Mouse (Mus musculus): ENCODE measurements around the gene Msi2. TPM values are rescaled to one million over a fixed set of nuclear protein-coding genes. Genes with fewer than 3 reads are reported as not detected.

Gene Msi2
- polyA plus RNA-seq, 1 experiment from 2014 or later: 10.0 TPM

GRCm38 (mm10) chr11:88607725-88608383 is 110.5 kb downstream of the Msi2 start:
- H3K27ac ChIP-seq (ENCODE audit: low read length): no peak overlapping the region
- no peak overlapping the region for H3K9ac ChIP-seq (ENCODE audit: low read depth, low read length)
- no peaks in the 10 kb centered on the region for H3K36me3 ChIP-seq (ENCODE audit: control insufficient read depth, insufficient read depth, low read length)
- no peak for ATAC-seq
- no peaks in the 10 kb centered on the region for H3K9me3 ChIP-seq (ENCODE audit: control insufficient read depth, low read length)
- WGBS: 82% methylated on average over 12 of the region's 12 CpGs
- no peak overlapping the region for H3K4me2 ChIP-seq (ENCODE audit: low read depth, low read length)
- no peaks in the 10 kb centered on the region for H3K27me3 ChIP-seq (replicated peaks; ENCODE audit: control insufficient read depth, insufficient read depth, low read length)
- H3K4me1 ChIP-seq (ENCODE audit: control insufficient read depth, insufficient read depth, low read length): peaks cover 10% of the 10 kb centered on the region
- H3K4me3 ChIP-seq (ENCODE audit: low read length): no peak overlapping the region

GRCm38 (mm10) chr11:88605771-88606170 is 112.5 kb downstream of the Msi2 start:
- no peak overlapping the region for H3K9ac ChIP-seq (ENCODE audit: low read depth, low read length)
- no peak overlapping the region for H3K4me2 ChIP-seq (ENCODE audit: low read depth, low read length)
- H3K4me3 ChIP-seq (ENCODE audit: low read length): no peak overlapping the region
- ATAC-seq: no peak
- 79% methylated on average over 6 of the region's 6 CpGs for WGBS
- H3K27me3 ChIP-seq (replicated peaks; ENCODE audit: control insufficient read depth, insufficient read depth, low read length): no peaks in the 10 kb centered on the region
- H3K9me3 ChIP-seq (ENCODE audit: control insufficient read depth, low read length): no peaks in the 10 kb centered on the region
- peaks cover 12% of the 10 kb centered on the region for H3K4me1 ChIP-seq (ENCODE audit: control insufficient read depth, insufficient read depth, low read length)
- no peak overlapping the region for H3K27ac ChIP-seq (ENCODE audit: low read length)
- no peaks in the 10 kb centered on the region for H3K36me3 ChIP-seq (ENCODE audit: control insufficient read depth, insufficient read depth, low read length)

GRCm38 (mm10) chr11:88605098-88605525 is 113.2 kb downstream of the Msi2 start:
- Histone ChIP-seq H3K27ac (ENCODE audit: low read length) (no peak overlapping the region), H3K4me2 (ENCODE audit: low read depth, low read length) (no peak overlapping the region), H3K9me3 (ENCODE audit: control insufficient read depth, low read length) (no peaks in the 10 kb centered on the region), H3K27me3 (replicated peaks; ENCODE audit: control insufficient read depth, insufficient read depth, low read length) (no peaks in the 10 kb centered on the region), H3K36me3 (ENCODE audit: control insufficient read depth, insufficient read depth, low read length) (no peaks in the 10 kb centered on the region), H3K9ac (ENCODE audit: low read depth, low read length) (no peak overlapping the region), H3K4me3 (ENCODE audit: low read length) (no peak overlapping the region), H3K4me1 (ENCODE audit: control insufficient read depth, insufficient read depth, low read length) (peaks cover 16% of the 10 kb centered on the region)
- 57% methylated on average over 12 of the region's 12 CpGs for WGBS
- no peak for ATAC-seq

- 71% methylated on average over 2 of the region's 2 CpGs for WGBS
- Histone ChIP-seq H3K27ac (ENCODE audit: low read length) (no peak overlapping the region), H3K36me3 (ENCODE audit: control insufficient read depth, insufficient read depth, low read length) (no peaks in the 10 kb centered on the region), H3K9me3 (ENCODE audit: control insufficient read depth, low read length) (no peaks in the 10 kb centered on the region), H3K27me3 (replicated peaks; ENCODE audit: control insufficient read depth, insufficient read depth, low read length) (no peaks in the 10 kb centered on the region), H3K9ac (ENCODE audit: low read depth, low read length) (no peak overlapping the region), H3K4me1 (ENCODE audit: control insufficient read depth, insufficient read depth, low read length) (peaks cover 19% of the 10 kb centered on the region), H3K4me2 (ENCODE audit: low read depth, low read length) (no peak overlapping the region), H3K4me3 (ENCODE audit: low read length) (no peak overlapping the region)
- no peak for ATAC-seq
Observed at GRCm38 (mm10) chr11:88604635-88605034, 113.7 kb downstream of the Msi2 start.

- Histone ChIP-seq H3K4me3 (ENCODE audit: low read length) (no peak overlapping the region), H3K4me1 (ENCODE audit: control insufficient read depth, insufficient read depth, low read length) (peaks cover 23% of the 10 kb centered on the region), H3K9ac (ENCODE audit: low read depth, low read length) (no peak overlapping the region), H3K27me3 (replicated peaks; ENCODE audit: control insufficient read depth, insufficient read depth, low read length) (no peaks in the 10 kb centered on the region), H3K4me2 (ENCODE audit: low read depth, low read length) (no peak overlapping the region), H3K9me3 (ENCODE audit: control insufficient read depth, low read length) (no peaks in the 10 kb centered on the region), H3K27ac (ENCODE audit: low read length) (no peak overlapping the region), H3K36me3 (ENCODE audit: control insufficient read depth, insufficient read depth, low read length) (no peaks in the 10 kb centered on the region)
- ATAC-seq: no peak
- WGBS: 79% methylated on average over 11 of the region's 11 CpGs
Observed at GRCm38 (mm10) chr11:88603366-88603765, 114.9 kb downstream of the Msi2 start.

GRCm38 (mm10) chr11:88602471-88603120 is 115.7 kb downstream of the Msi2 start:
- peaks cover 23% of the 10 kb centered on the region for H3K4me1 ChIP-seq (ENCODE audit: control insufficient read depth, insufficient read depth, low read length)
- 49% methylated on average over 7 of the region's 7 CpGs for WGBS
- no peak overlapping the region for H3K27ac ChIP-seq (ENCODE audit: low read length)
- H3K4me3 ChIP-seq (ENCODE audit: low read length): no peak overlapping the region
- H3K9me3 ChIP-seq (ENCODE audit: control insufficient read depth, low read length): no peaks in the 10 kb centered on the region
- ATAC-seq: no peak
- no peak overlapping the region for H3K4me2 ChIP-seq (ENCODE audit: low read depth, low read length)
- H3K36me3 ChIP-seq (ENCODE audit: control insufficient read depth, insufficient read depth, low read length): no peaks in the 10 kb centered on the region
- H3K27me3 ChIP-seq (replicated peaks; ENCODE audit: control insufficient read depth, insufficient read depth, low read length): no peaks in the 10 kb centered on the region
- no peak overlapping the region for H3K9ac ChIP-seq (ENCODE audit: low read depth, low read length)

GRCm38 (mm10) chr11:88600194-88600593 is 118.1 kb downstream of the Msi2 start:
- H3K9ac ChIP-seq (ENCODE audit: low read depth, low read length): no peak overlapping the region
- H3K4me3 ChIP-seq (ENCODE audit: low read length): no peak overlapping the region
- H3K27ac ChIP-seq (ENCODE audit: low read length): no peak overlapping the region
- peaks cover 31% of the 10 kb centered on the region for H3K4me1 ChIP-seq (ENCODE audit: control insufficient read depth, insufficient read depth, low read length)
- no peaks in the 10 kb centered on the region for H3K27me3 ChIP-seq (replicated peaks; ENCODE audit: control insufficient read depth, insufficient read depth, low read length)
- WGBS: 74% methylated on average over 3 of the region's 3 CpGs
- H3K4me2 ChIP-seq (ENCODE audit: low read depth, low read length): no peak overlapping the region
- no peaks in the 10 kb centered on the region for H3K9me3 ChIP-seq (ENCODE audit: control insufficient read depth, low read length)
- H3K36me3 ChIP-seq (ENCODE audit: control insufficient read depth, insufficient read depth, low read length): no peaks in the 10 kb centered on the region
- 0 out of 2 replicates have a peak, but pooled peaks have one; percentile 18 for ATAC-seq

- H3K36me3 ChIP-seq (ENCODE audit: control insufficient read depth, insufficient read depth, low read length): no peaks in the 10 kb centered on the region
- peak; percentile 41 for ATAC-seq
Observed at GRCm38 (mm10) chr11:88599332-88600130, 118.8 kb downstream of the Msi2 start.

GRCm38 (mm10) chr11:88598848-88599175 is 119.5 kb downstream of the Msi2 start:
- 65% methylated on average over 3 of the region's 3 CpGs for WGBS
- Histone ChIP-seq H3K9ac (ENCODE audit: low read depth, low read length) (no peak overlapping the region), H3K9me3 (ENCODE audit: control insufficient read depth, low read length) (no peaks in the 10 kb centered on the region), H3K4me3 (ENCODE audit: low read length) (no peak overlapping the region), H3K27ac (ENCODE audit: low read length) (no peak overlapping the region), H3K36me3 (ENCODE audit: control insufficient read depth, insufficient read depth, low read length) (no peaks in the 10 kb centered on the region), H3K4me2 (ENCODE audit: low read depth, low read length) (no peak overlapping the region), H3K27me3 (replicated peaks; ENCODE audit: control insufficient read depth, insufficient read depth, low read length) (no peaks in the 10 kb centered on the region), H3K4me1 (ENCODE audit: control insufficient read depth, insufficient read depth, low read length) (peaks cover 35% of the 10 kb centered on the region)
- no peak for ATAC-seq

More at GRCm38 (mm10) chr11:88599332-88600130, 118.8 kb downstream of the Msi2 start:
- WGBS: 50% methylated on average over 17 of the region's 17 CpGs
- Histone ChIP-seq H3K4me2 (ENCODE audit: low read depth, low read length) (no peak overlapping the region), H3K27ac (ENCODE audit: low read length) (peak overlapping the region; percentile 23; the same call in 1 of the 2 replicates), H3K9ac (ENCODE audit: low read depth, low read length) (no peak overlapping the region), H3K4me3 (ENCODE audit: low read length) (no peak overlapping the region), H3K9me3 (ENCODE audit: control insufficient read depth, low read length) (no peaks in the 10 kb centered on the region), H3K4me1 (ENCODE audit: control insufficient read depth, insufficient read depth, low read length) (peaks cover 34% of the 10 kb centered on the region), H3K27me3 (replicated peaks; ENCODE audit: control insufficient read depth, insufficient read depth, low read length) (no peaks in the 10 kb centered on the region)
